Mouse (Mus musculus) CH12.LX (cell line): ENCODE data around the gene Tchp. TPM values are rescaled to one million over a fixed set of nuclear protein-coding genes. Genes with fewer than 3 reads are reported as not detected.

Experiments used
- DNase-seq: peaks from one replicate; pipeline ENCODE4 v3.0.0-alpha.2; 2013; ENCODE audit errors: extremely low read depth
- H3K27ac ChIP-seq: 2 replicates; pipeline ENCODE4 v1.5.1; 2012; ENCODE audit warnings: low read depth, mild to moderate bottlenecking, control low read depth, moderate library complexity; ENCODE audit not compliant: insufficient read depth
- H3K27me3 ChIP-seq: replicated peaks from 2 replicates; pipeline ENCODE3; 2012; ENCODE audit warnings: inconsistent platforms
- H3K36me3 ChIP-seq, 2 experiments: replicated peaks in 1 of 2; 2 replicates each; pipeline versions ENCODE3 to v1.6.1; 2012; ENCODE audit warnings: inconsistent platforms in 1 of 2, low read length in 1 of 2, mild to moderate bottlenecking in 1 of 2, mixed read lengths in 1 of 2, moderate library complexity in 1 of 2; ENCODE audit not compliant: control insufficient read depth in 1 of 2, insufficient read depth in 1 of 2
- H3K4me1 ChIP-seq, 2 experiments: 2 replicates each; pipeline ENCODE4 v1.6.1; 2012; ENCODE audit warnings: inconsistent platforms in 1 of 2, moderate library complexity in 1 of 2; ENCODE audit not compliant: insufficient read depth in 2 of 2, control insufficient read depth in 1 of 2
- H3K4me2 ChIP-seq: 2 replicates; pipeline ENCODE4 v1.6.1; 2012; ENCODE audit warnings: low read depth, mild to moderate bottlenecking, control low read depth; ENCODE audit not compliant: poor library complexity, insufficient read depth, severe bottlenecking
- H3K4me3 ChIP-seq, 3 experiments: fragments of 150-350 bp in 1 of 3; sonication (generic) in 1 of 3; replicated peaks in 1 of 3; 2 replicates each; pipeline versions ENCODE3 to v1.5.1; 2011 to 2012; ENCODE audit warnings: low read depth in 2 of 3, low read length in 2 of 3, mild to moderate bottlenecking in 2 of 3, moderate library complexity in 2 of 3, control low read depth in 1 of 3, improper control_type of control experiment in 1 of 3, inconsistent platforms in 1 of 3, mixed read lengths in 1 of 3; ENCODE audit not compliant: poor library complexity in 1 of 3
- H3K79me2 ChIP-seq: replicated peaks from 2 replicates; pipeline ENCODE4 v1.6.1; 2012; ENCODE audit warnings: mild to moderate bottlenecking, moderate library complexity; ENCODE audit not compliant: control insufficient read depth, poor library complexity, insufficient read depth, severe bottlenecking; ENCODE audit errors: extremely low read depth
- H3K9ac ChIP-seq: 2 replicates; pipeline ENCODE4 v1.6.1; 2012; ENCODE audit warnings: low read depth, mild to moderate bottlenecking, control low read depth, moderate library complexity; ENCODE audit not compliant: insufficient read depth
- H3K9me3 ChIP-seq: replicated peaks from 2 replicates; pipeline ENCODE3; 2012; ENCODE audit warnings: low read length, inconsistent platforms, mixed read lengths
- CTCF ChIP-seq, 2 experiments: IDR thresholded peaks in 1 of 2; conservative IDR thresholded peaks in 1 of 2; 2 replicates each; pipeline ENCODE4 v1.5.1; 2011 to 2012; ENCODE audit warnings: low read depth in 2 of 2, low read length in 2 of 2, improper control_type of control experiment in 1 of 2, inconsistent platforms in 1 of 2, mild to moderate bottlenecking in 1 of 2, moderate library complexity in 1 of 2
- ELF1 ChIP-seq: IDR thresholded peaks from 2 replicates; pipeline ENCODE4 v1.6.1; 2014; ENCODE audit warnings: low read depth, mild to moderate bottlenecking, inconsistent platforms, low read length, improper control_type of control experiment
- EP300 ChIP-seq: IDR thresholded peaks from 2 replicates; pipeline ENCODE4 v1.6.1; 2011; ENCODE audit warnings: low read length, improper control_type of control experiment
- HCFC1 ChIP-seq: IDR thresholded peaks from 2 replicates; pipeline ENCODE4 v1.6.1; 2012; ENCODE audit warnings: low read depth, mild to moderate bottlenecking, inconsistent platforms, low read length, improper control_type of control experiment
- JUN ChIP-seq: IDR thresholded peaks from 2 replicates; pipeline ENCODE4 v1.6.1; 2011; ENCODE audit warnings: low read depth, mild to moderate bottlenecking, low read length, improper control_type of control experiment, moderate library complexity; ENCODE audit not compliant: insufficient read depth
- KAT2A ChIP-seq: IDR thresholded peaks from 2 replicates; pipeline ENCODE4 v1.6.1; 2012; ENCODE audit warnings: low read length, improper control_type of control experiment, inconsistent platforms; ENCODE audit not compliant: insufficient replicate concordance
- MAFK ChIP-seq: IDR thresholded peaks from 2 replicates; pipeline ENCODE4 v1.6.1; 2011; ENCODE audit warnings: low read length, improper control_type of control experiment; ENCODE audit not compliant: insufficient replicate concordance
- MAX ChIP-seq: IDR thresholded peaks from 2 replicates; pipeline ENCODE4 v1.6.1; 2011; ENCODE audit warnings: low read length, improper control_type of control experiment
- MAZ ChIP-seq: IDR thresholded peaks from 2 replicates; pipeline ENCODE4 v1.6.1; 2012; ENCODE audit warnings: low read depth, mild to moderate bottlenecking, inconsistent platforms, low read length, improper control_type of control experiment, moderate library complexity
- MEF2A ChIP-seq: IDR thresholded peaks from 2 replicates; pipeline ENCODE4 v1.6.1; 2014; ENCODE audit warnings: low read depth, mild to moderate bottlenecking, inconsistent platforms, low read length, improper control_type of control experiment, borderline replicate concordance
- MYC ChIP-seq: IDR thresholded peaks from 2 replicates; pipeline ENCODE4 v1.6.1; 2011; ENCODE audit warnings: low read depth, mild to moderate bottlenecking, improper control_type of control experiment, low read length
- NRF1 ChIP-seq: IDR thresholded peaks from 2 replicates; pipeline ENCODE4 v1.6.1; 2014; ENCODE audit warnings: low read depth, mild to moderate bottlenecking, inconsistent platforms, low read length, improper control_type of control experiment, moderate library complexity
- POLR2A ChIP-seq: IDR thresholded peaks from 2 replicates; pipeline ENCODE4 v1.6.1; 2011; ENCODE audit warnings: low read depth, mild to moderate bottlenecking, improper control_type of control experiment, low read length
- RAD21 ChIP-seq: IDR thresholded peaks from 2 replicates; pipeline ENCODE4 v1.6.1; 2011; ENCODE audit warnings: low read depth, mild to moderate bottlenecking, low read length, improper control_type of control experiment, moderate library complexity
- SMC3 ChIP-seq: IDR thresholded peaks from 2 replicates; pipeline ENCODE4 v1.6.1; 2011; ENCODE audit warnings: low read depth, low read length, improper control_type of control experiment
- TCF12 ChIP-seq: IDR thresholded peaks from 2 replicates; pipeline ENCODE4 v1.6.1; 2014; ENCODE audit warnings: low read depth, mild to moderate bottlenecking, inconsistent platforms, low read length, improper control_type of control experiment
- UBTF ChIP-seq: IDR thresholded peaks from 2 replicates; pipeline ENCODE4 v1.6.1; 2012; ENCODE audit warnings: low read depth, mild to moderate bottlenecking, inconsistent platforms, low read length, improper control_type of control experiment, moderate library complexity
- USF1 ChIP-seq: IDR thresholded peaks from 2 replicates; pipeline ENCODE4 v1.6.1; 2014; ENCODE audit warnings: low read depth, mild to moderate bottlenecking, inconsistent platforms, low read length, improper control_type of control experiment
- USF2 ChIP-seq: conservative IDR thresholded peaks from 2 replicates; pipeline ENCODE4 v1.6.1; 2011; ENCODE audit warnings: low read depth, low read length, improper control_type of control experiment
- ZC3H11A ChIP-seq: IDR thresholded peaks from 2 replicates; pipeline ENCODE4 v1.6.1; 2012; ENCODE audit warnings: low read depth, mild to moderate bottlenecking, inconsistent platforms, low read length, improper control_type of control experiment
- ZKSCAN1 ChIP-seq: IDR thresholded peaks from 2 replicates; pipeline ENCODE4 v1.6.1; 2012; ENCODE audit warnings: low read depth, inconsistent platforms, low read length, improper control_type of control experiment, borderline replicate concordance
- ZMIZ1 ChIP-seq: IDR thresholded peaks from 2 replicates; pipeline ENCODE4 v1.6.1; 2012; ENCODE audit warnings: low read depth, mild to moderate bottlenecking, inconsistent platforms, low read length, improper control_type of control experiment
- ZNF384 ChIP-seq: IDR thresholded peaks from 2 replicates; pipeline ENCODE4 v1.6.1; 2012; ENCODE audit warnings: low read depth, low read length, improper control_type of control experiment, inconsistent platforms
- dilution Hi-C: fragments of 300-500 bp; cut with MboI; formaldehyde crosslinking; loops from 2 replicates; pipeline ENCODE4 v1.14.3; 2020; ENCODE audit warnings: low sequenced_read_pairs; ENCODE audit not compliant: extremely low pct_unique_long_range_greater_than_20kb, extremely low pct_ligation_motif_present
- in situ Hi-C: fragments of 300-500 bp; cut with MboI; formaldehyde crosslinking; loops from 3 replicates; pipeline ENCODE4 v1.14.3; 2019; ENCODE audit warnings: low sequenced_read_pairs, low pct_ligation_motif_present, low pct_unique_long_range_greater_than_20kb, mixed read lengths
- polyA plus RNA-seq: library from polyadenylated mRNA; unstranded; fragments of >175 nt; gene quantifications from 2 replicates; pipeline ENCODE4 v1.2.1, GENCODE M21; 2012; ENCODE audit warnings: low read depth; ENCODE audit not compliant: insufficient read length
- total RNA-seq, 2 experiments: library from RNA; depleted of rRNA; stranded (reverse); fragments of 300-350 nt in 1 of 2; fragments of >200 nt in 1 of 2; gene quantifications; 2 replicates each; pipeline ENCODE4 v1.2.3; 2012 to 2014

Tchp gene
- total and polyA plus RNA-seq, 3 experiments, result 4.3 to 11.6 (median 6.7) TPM

DNA sequence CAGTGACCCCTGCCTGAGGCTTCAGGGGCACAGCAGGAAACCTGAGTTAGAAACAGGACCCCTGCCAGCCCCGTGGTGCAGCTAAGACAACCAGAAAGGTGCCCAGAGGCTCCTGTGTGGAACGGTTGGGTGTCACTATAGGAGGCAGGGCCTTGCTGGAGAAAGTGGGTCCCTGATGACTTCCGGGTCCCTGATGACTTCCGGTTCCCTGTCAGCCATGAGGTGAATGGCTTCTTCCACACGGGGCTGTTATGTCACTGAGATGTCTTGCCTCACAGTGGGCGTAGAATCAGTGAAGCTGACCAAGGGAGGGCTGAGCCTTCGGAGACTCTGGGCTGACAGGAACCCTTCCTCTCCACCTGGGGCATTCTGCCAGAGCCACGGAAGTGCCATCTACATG is 33.0 kb upstream of the Tchp start:
- H3K36me3 ChIP-seq, result peaks cover 65 to 81% of the 10 kb centered on the region in 2 experiments
- no peaks in the 10 kb centered on the region for H3K27me3 ChIP-seq
- H3K9ac ChIP-seq, result no peak overlapping the region
- no peak for TF ChIP-seq ZMIZ1
- TF ChIP-seq ELF1, result no peak
- no peak for TF ChIP-seq USF2
- no peak for TF ChIP-seq USF1
- TF ChIP-seq JUN, result no peak
- TF ChIP-seq CTCF (conservative IDR thresholded peaks at IDR 0.05 in 1 of 2, IDR thresholded peaks at IDR 0.05 in 1 of 2; ENCODE audit: low read depth in 2 of 2, low read length in 2 of 2), result no peak
- TF ChIP-seq MAZ, result no peak
- H3K4me2 ChIP-seq, result no peak overlapping the region
- DNase-seq, result no peak
- in situ Hi-C loops (no loop called here), dilution Hi-C loops (no loop called here)
- H3K27ac ChIP-seq, result no peak overlapping the region
- no peaks in the 10 kb centered on the region for H3K9me3 ChIP-seq
- H3K4me3 ChIP-seq, result no peak overlapping the region
- peaks cover 3 to 18% of the 10 kb centered on the region in 2 experiments; a peak in 2 of 4 replicates for H3K4me1 ChIP-seq
- H3K79me2 ChIP-seq, result no peaks in the 10 kb centered on the region

DNA sequence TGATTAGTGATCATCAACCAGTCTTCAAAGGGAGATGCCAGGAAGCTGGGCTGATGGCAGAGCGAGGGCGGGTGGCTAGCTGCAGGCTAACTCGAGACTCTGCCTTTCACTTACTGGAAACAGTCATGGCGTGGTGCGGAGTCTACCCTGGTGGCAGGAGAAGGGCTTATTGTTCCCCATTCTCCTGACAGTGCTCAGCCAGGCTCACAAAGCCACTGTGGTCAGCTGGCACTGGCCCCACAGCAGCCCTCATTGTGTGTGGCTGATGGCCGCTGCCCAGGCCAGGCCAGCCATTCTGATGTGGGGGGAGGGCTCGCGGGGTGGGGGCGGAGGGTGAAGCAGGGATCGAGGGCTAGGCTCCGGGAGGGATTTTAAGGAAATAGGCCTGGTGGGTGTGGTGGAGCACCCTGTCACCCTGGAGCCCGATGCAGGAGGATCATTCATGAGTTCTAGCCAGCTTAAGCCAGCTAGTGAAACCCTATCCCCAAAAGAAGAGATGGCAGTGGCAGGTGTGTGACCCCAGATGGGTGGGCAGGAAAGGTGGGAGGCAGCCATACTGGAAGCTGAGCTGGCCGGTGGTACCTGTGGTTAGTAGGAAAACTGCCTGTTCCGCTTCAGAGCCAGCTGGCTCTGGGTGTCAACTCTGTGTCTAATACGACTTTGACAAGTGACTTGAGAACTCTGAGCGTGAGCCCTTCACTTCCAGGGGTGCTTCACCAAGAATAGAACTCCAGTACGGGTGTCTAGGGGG is 27.5 kb upstream of the Tchp start:
- peaks cover 36 to 91% of the 10 kb centered on the region in 2 experiments for H3K36me3 ChIP-seq
- peaks cover 4% of the 10 kb centered on the region; the same call in 1 of the 2 replicates for H3K79me2 ChIP-seq
- no peak overlapping the region for H3K9ac ChIP-seq
- H3K27ac ChIP-seq, result no peak overlapping the region
- H3K4me1 ChIP-seq, result peaks cover 9 to 56% of the 10 kb centered on the region in 2 experiments
- in situ Hi-C loops, result no loop called here
- no peak overlapping the region for H3K4me2 ChIP-seq
- no peaks in the 10 kb centered on the region for H3K9me3 ChIP-seq
- TF ChIP-seq MAZ, result no peak
- TF ChIP-seq MEF2A, result no peak
- no peak for TF ChIP-seq EP300
- no peak for TF ChIP-seq MYC
- TF ChIP-seq POLR2A, result no peak
- TF ChIP-seq ZC3H11A, result no peak
- no peak for TF ChIP-seq NRF1
- no peak for TF ChIP-seq RAD21
- TF ChIP-seq ZMIZ1, result no peak
- no peak for TF ChIP-seq ZNF384
- no peak for TF ChIP-seq HCFC1
- TF ChIP-seq KAT2A, result no peak
- TF ChIP-seq TCF12, result no peak
- TF ChIP-seq UBTF, result no peak
- no peak for TF ChIP-seq ZKSCAN1
- no peak for TF ChIP-seq SMC3
- TF ChIP-seq MAFK, result no peak
- no peak for TF ChIP-seq MAX
- no peaks in the 10 kb centered on the region for H3K27me3 ChIP-seq
- H3K4me3 ChIP-seq, result no peak overlapping the region
- dilution Hi-C loops, result no loop called here
- no peak for DNase-seq
